Mouse (Mus musculus) ES-Bruce4 (cell line): ENCODE measurements around the gene Plxnb2. TPM values are rescaled to one million over a fixed set of nuclear protein-coding genes. Genes with fewer than 3 reads are reported as not detected.
A peak's percentile ranks its signal among the peaks of the same experiment; 100 is the strongest.

ENCODE experiments used
- H3K27ac ChIP-seq: 2 replicates; pipeline ENCODE4 v1.5.1; 2012; ENCODE audit warnings: low read length, inconsistent platforms; ENCODE audit not compliant: insufficient read depth
- H3K27me3 ChIP-seq: 2 replicates; pipeline ENCODE4 v1.6.1; 2012; ENCODE audit warnings: mild to moderate bottlenecking, low read length, inconsistent platforms; ENCODE audit not compliant: control insufficient read depth, poor library complexity, insufficient read depth, severe bottlenecking
- H3K36me3 ChIP-seq: 2 replicates; pipeline ENCODE4 v1.6.1; 2012; ENCODE audit warnings: inconsistent platforms, mild to moderate bottlenecking, low read length, moderate library complexity; ENCODE audit not compliant: control insufficient read depth, poor library complexity, insufficient read depth, severe bottlenecking
- H3K4me1 ChIP-seq: one replicate; pipeline ENCODE4 v1.8.1; 2011; ENCODE audit warnings: low read length; ENCODE audit not compliant: control insufficient read depth, insufficient read depth
- H3K4me3 ChIP-seq: 2 replicates; pipeline ENCODE4 v1.5.1; 2011; ENCODE audit warnings: low read depth, mild to moderate bottlenecking, low read length
- H3K9ac ChIP-seq: 2 replicates; pipeline ENCODE4 v1.6.1; 2012; ENCODE audit warnings: low read depth, mild to moderate bottlenecking, inconsistent platforms; ENCODE audit not compliant: poor library complexity, severe bottlenecking
- H3K9me3 ChIP-seq: replicated peaks from 2 replicates; pipeline ENCODE4 v1.6.1; 2012; ENCODE audit warnings: mild to moderate bottlenecking, low read length, inconsistent platforms; ENCODE audit not compliant: control insufficient read depth, poor library complexity, insufficient read depth, severe bottlenecking
- CTCF ChIP-seq: IDR thresholded peaks from one replicate; pipeline ENCODE4 v1.8.1; 2011; ENCODE audit warnings: low read depth, low read length
- EP300 ChIP-seq: IDR thresholded peaks from 2 replicates; pipeline ENCODE4 v1.6.1; 2011; ENCODE audit warnings: low read depth, low read length; ENCODE audit not compliant: insufficient read depth
- POLR2A ChIP-seq: IDR thresholded peaks from one replicate; pipeline ENCODE4 v1.8.1; 2011; ENCODE audit warnings: low read length; ENCODE audit not compliant: insufficient read depth
- polyA plus RNA-seq: library from polyadenylated mRNA; stranded (reverse); fragments of >200 nt; gene quantifications from 2 replicates; pipeline ENCODE4 v1.2.4, GENCODE M21; 2011; ENCODE audit warnings: low read depth; ENCODE audit not compliant: missing spikeins, insufficient read depth, insufficient read length

Gene Plxnb2
- polyA plus RNA-seq, 1 experiment: 86.1 TPM

DNA sequence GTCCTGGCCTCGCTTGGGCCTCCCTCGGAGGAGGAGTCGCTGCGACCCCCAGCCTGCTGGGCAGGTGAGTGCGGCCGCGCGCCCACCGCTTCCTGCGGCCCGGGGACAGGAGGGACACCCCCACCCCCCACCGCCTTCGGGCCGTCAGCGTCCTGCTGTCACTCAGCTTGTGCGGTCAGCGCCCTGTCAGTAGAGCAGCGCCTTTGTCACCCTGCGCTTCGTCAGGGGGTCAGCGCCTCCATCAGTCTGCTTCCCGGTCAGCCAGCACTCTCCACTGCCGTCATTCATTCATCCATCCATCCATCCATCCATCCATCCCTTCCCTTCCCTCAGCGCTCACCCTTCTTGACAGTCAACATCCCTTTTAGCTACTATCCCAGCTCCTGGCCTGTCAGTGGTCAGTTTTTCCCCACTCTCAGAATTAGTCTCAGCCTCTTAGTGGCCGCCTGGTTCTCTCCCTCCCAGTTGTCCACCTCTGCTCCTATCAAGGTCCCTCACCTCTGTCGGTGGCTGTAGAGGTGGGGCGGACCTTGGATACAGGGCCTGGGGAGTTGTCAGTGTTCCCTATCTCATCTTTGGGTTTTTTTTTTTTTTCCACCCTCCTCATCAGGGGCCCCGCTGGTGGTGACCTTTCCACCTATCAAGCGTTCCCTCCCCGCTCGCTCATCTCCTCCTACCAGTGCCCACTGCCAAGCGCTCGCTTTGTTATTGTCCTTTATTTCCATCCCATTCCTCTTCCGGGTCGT, 31.3 kb upstream of the Plxnb2 start:
- H3K27me3 ChIP-seq: no peaks in the 10 kb centered on the region
- TF ChIP-seq EP300 (no peak), CTCF (no peak), POLR2A (no peak)
- H3K27ac ChIP-seq: no peak overlapping the region
- no peaks in the 10 kb centered on the region for H3K9me3 ChIP-seq
- peak overlapping the region; percentile 94 for H3K9ac ChIP-seq
- H3K4me3 ChIP-seq: peak overlapping the region; percentile 87
- peaks cover 2% of the 10 kb centered on the region for H3K4me1 ChIP-seq
- no peaks in the 10 kb centered on the region for H3K36me3 ChIP-seq

DNA sequence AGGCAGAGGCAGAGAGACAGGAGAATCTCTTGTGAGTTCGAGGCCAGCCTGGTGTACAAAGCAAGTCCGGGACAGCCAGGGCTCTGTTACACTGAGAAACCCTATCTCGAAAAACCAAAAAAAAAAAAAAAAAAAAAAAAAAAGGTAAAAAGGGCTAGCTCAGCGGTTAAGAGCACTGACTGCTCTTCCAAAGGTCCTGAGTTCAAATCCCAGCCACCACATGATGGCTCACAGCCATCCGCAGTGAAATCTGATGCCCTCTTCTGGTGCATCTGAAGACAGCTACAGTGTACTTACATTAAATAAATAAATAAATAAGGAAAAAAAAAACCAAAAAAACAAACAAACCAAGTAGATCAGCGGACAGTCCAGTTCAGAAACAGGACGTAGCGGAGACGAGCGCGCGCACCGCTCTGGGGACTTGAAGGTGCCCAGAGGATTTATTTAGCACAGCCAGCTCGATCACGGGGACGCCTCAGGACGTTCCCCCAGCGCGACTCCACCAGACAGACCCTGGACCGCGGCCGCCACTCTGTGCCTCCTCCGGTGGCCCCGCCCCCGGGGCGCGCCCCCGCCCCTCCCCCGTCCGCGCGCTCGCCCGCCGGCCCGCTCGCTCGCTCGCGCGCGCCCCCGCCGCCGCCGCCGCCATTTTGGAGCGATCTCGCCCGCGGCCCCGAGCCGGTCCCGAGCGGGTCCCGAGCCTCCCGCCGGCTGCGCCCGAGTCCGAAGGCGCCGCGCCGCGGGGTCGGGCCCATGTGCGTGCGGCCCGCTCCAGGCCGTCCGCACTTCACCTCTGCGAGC, 30.5 kb upstream of the Plxnb2 start, which contains the start of gene Ppp6r2:
Ppp6r2 (plus strand) TSS at position 639 of the 801 bp plus-strand sequence.
- H3K27me3 ChIP-seq: no peaks in the 10 kb centered on the region
- H3K4me3 ChIP-seq: peak within 1 kb of the TSS; percentile 97
- no peaks in the 10 kb centered on the region for H3K9me3 ChIP-seq
- peaks cover 2% of the 10 kb centered on the region for H3K4me1 ChIP-seq
- H3K27ac ChIP-seq: peak within 1 kb of the TSS; percentile 51; the same call in 1 of the 2 replicates
- peak within 1 kb of the TSS; percentile 94 for H3K9ac ChIP-seq
- TF ChIP-seq EP300 (0 out of 2 replicates have a peak, but pooled peaks have one; percentile 12), CTCF (peak; percentile 3), POLR2A (no peak)
- no peaks in the 10 kb centered on the region for H3K36me3 ChIP-seq

- H3K9ac ChIP-seq: peak overlapping the region; percentile 4; the same call in 1 of the 2 replicates
Measured at GRCm38 (mm10) chr15:89209886-89210761, 29.5 kb upstream of the Plxnb2 start.

GRCm38 (mm10) chr15:89207457-89207856, 26.9 kb upstream of the Plxnb2 start:
- Histone ChIP-seq H3K27ac (no peak overlapping the region), H3K9ac (no peak overlapping the region), H3K4me1 (peaks cover 2% of the 10 kb centered on the region), H3K4me3 (no peak overlapping the region), H3K27me3 (no peaks in the 10 kb centered on the region), H3K36me3 (no peaks in the 10 kb centered on the region), H3K9me3 (no peaks in the 10 kb centered on the region; the same call in 1 of the 2 replicates)
- TF ChIP-seq CTCF (no peak), POLR2A (no peak), EP300 (no peak)

More at GRCm38 (mm10) chr15:89209886-89210761, 29.5 kb upstream of the Plxnb2 start:
- no peak overlapping the region; the same call in 1 of the 2 replicates for H3K27ac ChIP-seq
- no peaks in the 10 kb centered on the region for H3K36me3 ChIP-seq
- no peaks in the 10 kb centered on the region for H3K27me3 ChIP-seq
- TF ChIP-seq POLR2A: no peak
- TF ChIP-seq CTCF: no peak
- TF ChIP-seq EP300: no peak
- H3K9me3 ChIP-seq: no peaks in the 10 kb centered on the region
- peaks cover 2% of the 10 kb centered on the region for H3K4me1 ChIP-seq
- H3K4me3 ChIP-seq: peak overlapping the region; percentile 20; the same call in 1 of the 2 replicates

DNA sequence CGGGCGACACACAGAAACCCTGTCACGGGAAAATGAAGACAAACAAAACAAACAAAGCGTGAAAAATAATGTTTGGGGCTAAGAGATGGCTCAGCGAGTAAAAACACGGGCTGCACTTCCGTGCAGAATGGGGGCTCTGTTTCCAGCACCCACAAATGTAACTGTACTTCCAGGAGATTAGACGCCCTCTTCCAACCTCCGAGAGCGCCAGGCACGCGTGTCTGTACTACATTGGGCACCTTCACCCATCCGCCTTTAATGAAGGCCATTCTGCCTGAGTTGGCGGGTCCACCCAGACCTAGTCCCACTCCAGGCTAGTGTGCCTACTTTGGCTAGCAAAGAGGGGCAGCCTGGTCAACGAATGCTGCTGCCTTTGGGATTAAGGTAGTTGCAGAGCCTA, 16.5 kb upstream of the Plxnb2 start:
- no peak overlapping the region for H3K27ac ChIP-seq

More for the DNA sequence above, 16.5 kb upstream of the Plxnb2 start:
- H3K36me3 ChIP-seq: no peaks in the 10 kb centered on the region
- no peaks in the 10 kb centered on the region for H3K27me3 ChIP-seq
- TF ChIP-seq POLR2A: no peak
- no peak for TF ChIP-seq EP300
- no peak for TF ChIP-seq CTCF
- H3K9me3 ChIP-seq: no peaks in the 10 kb centered on the region
- H3K4me1 ChIP-seq: no peaks in the 10 kb centered on the region
- H3K4me3 ChIP-seq: peak overlapping the region; percentile 60
- peak overlapping the region; percentile 35 for H3K9ac ChIP-seq
